Mouse (Mus musculus): ENCODE data around the gene Tbp.

GRCm38 (mm10) chr17:15564014-15564927 lies 64.6 kb downstream of the Tbp start, which contains the start of gene Prdm9:
- TF ChIP-seq GATA1 (IDR thresholded peaks at IDR 0.05; ENCODE audit: low read length): no peak
- no peak for TF ChIP-seq TAL1 (IDR thresholded peaks at IDR 0.05; ENCODE audit: low read length)
